Mouse (Mus musculus) erythroblast, adult 5-6 weeks (primary cell): ENCODE results near the gene Ttyh3. TPM values are rescaled to one million over a fixed set of nuclear protein-coding genes. Genes with fewer than 3 reads are reported as not detected.
"Not testable (repeated sequence)": the region's sequence is repeated elsewhere in the genome, so short reads cannot be mapped to it uniquely, and the experiment has no call there.

Source experiments
- ATAC-seq: replicated peaks from 2 replicates; pipeline ENCODE4 v1.8.0; 2016; ENCODE audit warnings: moderate number of reproducible peaks, mild to moderate bottlenecking, moderate TSS enrichment, inconsistent platforms; ENCODE audit not compliant: poor library complexity, low FRiP score, severe bottlenecking
- total RNA-seq, 2 experiments: library from RNA; stranded (forward) in 1 of 2; stranded (reverse) in 1 of 2; fragments of 150-400 nt in 1 of 2; fragments of 200-764, 138-1000 nt in 1 of 2; gene quantifications; 2 replicates each; pipeline versions ENCODE4 v1.2.3 to v1.2.4; 2015 to 2017; ENCODE audit warnings: low replicate concordance in 2 of 2

Gene Ttyh3
- 17.9 and 18.8 TPM in 2 replicates for total RNA-seq (2015; ENCODE audit: low replicate concordance)
- total RNA-seq (2017; ENCODE audit: low replicate concordance) = 3.7 and 7.0 TPM in 2 replicates

DNA sequence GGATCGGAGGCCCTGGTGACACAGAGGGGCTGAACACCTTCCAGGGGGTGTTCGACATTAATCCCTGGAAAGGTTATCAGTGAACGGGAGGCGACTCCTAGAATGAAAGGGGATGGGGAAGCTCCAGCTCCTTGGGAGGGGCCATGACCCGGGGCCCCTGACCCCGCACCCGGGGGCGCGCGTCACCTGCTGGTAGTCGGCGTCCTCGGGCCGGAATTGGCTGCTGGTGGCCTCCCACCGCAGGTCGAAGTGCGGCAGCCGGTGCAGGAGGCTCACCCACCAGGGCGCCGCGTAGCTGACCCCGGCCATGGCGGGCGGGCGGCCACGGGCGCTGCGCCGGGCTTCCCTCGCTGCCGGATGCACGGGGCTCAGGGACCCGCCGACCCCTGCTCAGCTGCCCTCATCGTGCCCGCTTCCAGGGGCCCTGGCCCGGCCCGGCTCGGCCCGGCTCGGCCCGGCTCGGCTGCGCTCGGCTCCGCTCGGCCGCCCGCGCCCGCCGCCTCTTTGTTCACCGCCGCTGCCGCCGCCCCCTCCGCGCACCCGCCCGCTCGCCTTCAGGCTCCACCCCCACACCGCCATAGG, at the start of gene Ttyh3:
Gene Ttyh3, minus strand, starts transcription at position 513 of the 582 bp plus-strand sequence.
- ATAC-seq = no peak

DNA sequence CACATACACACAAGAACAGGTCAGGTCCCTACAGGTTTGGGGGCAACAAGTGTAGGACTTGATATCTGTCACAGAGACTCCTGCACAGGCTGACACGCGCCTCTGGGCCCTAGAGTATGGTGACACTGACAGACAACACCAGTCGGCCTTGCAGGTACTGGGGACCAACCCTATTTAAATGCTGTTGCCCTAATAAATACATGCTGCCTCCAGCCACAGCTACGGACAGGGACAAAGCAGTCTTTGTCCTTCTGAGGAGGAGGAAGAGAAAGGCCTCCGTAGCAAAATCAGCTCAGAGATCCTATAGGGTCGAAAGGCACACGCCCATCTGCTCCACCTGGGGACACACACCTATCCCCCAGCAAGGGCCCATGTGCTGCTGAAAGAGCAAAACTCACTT, 47.2 kb upstream of the Ttyh3 start:
- no peak for ATAC-seq

DNA sequence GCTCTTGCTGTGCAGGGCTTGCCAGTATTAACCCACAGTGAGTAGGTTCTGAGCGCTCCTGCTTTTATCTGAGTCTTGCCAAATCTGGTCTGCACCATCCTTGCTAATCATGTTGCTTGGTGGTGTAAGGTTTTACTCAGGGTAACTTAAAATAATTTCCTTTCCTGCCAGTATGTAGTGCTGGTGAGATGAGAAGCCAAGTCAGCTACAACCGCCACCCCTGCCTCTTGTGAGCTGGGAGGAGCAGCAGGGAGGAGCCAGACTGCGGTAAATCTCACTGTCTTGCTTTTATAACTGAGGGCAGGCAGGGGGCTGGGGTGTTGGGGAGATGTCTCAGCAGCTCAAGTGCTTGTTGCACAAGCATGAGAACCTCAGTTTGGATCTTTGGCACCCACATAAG, 39.6 kb upstream of the Ttyh3 start:
- no peak for ATAC-seq

DNA sequence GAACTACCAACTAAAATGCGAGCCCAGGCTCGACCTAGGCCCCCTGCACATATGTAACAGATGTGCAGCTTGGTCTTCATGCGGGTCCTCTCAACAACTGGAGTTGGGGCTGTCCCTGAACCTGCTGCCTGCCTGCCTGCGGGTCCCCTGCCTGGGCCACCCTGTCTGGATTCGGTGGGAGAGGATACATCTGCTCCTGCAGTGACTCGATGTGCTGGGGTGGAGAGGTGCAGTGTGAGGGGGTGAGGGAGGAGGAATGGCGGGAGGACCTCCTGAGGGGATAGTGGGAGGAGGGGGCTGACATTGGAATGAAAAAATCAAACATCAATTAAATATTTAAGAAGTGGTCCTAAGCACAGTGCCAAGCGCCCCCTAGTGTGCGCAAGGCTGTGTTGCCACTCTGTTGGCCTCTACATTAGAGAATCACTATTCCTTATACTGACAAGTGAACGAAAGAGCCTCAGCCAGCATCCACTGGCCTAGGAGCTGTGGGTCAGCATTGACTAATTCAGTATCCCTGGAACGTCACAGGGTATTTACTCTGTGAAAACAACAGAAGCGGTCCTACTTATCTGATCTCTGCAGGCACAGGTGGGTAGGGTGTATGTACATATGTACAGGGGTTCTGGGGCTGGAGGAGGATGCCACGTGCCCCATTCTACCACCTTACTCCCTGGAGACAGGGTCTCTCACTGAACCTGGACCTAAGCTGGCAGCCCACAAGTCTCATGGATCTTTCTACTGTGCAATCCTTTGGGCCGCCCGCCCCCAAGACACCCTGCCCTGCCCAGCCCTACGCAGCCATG, 35.7 kb upstream of the Ttyh3 start:
- peak; percentile 62; the same call in 1 of the 2 replicates for ATAC-seq

DNA sequence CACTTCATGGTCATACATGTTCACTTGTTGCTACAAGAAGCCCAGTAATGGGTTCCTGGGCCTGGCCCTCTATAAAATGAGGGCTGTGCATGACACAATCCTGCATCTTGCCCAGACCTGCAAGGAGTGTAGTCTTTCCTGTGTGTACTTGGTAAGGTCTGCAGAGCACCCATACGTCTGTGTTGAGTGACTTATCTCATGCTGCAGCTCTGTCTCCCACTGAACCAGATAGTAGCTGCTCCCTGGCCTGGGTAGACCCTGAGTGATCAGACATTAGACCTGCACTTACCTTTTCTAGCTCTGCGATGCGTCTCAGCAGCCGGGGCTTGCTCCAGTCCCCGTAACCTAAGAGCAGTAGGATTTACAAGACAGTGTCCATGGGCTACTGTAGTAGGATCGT, 33.3 kb upstream of the Ttyh3 start:
- no peak for ATAC-seq

DNA sequence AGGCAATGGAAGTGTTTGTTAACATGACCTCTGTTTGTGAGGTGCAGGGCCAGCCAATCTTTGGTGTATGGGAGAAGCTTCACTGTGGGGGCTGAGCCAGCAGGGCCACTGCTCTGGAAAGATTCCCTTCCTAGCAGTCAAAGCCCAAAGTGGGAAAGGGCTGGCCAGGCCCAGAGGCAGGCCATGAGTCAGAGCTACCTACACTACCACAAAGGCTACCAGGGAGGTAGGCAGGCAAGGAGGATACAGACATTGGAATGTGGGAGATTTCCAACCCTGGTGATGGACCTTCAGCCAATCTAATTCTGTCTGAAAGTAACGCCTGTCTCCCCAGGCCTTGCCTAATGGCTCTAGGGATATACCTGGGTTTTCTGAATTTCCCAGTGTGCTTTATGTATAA, 32.1 kb upstream of the Ttyh3 start:
- ATAC-seq = no peak

DNA sequence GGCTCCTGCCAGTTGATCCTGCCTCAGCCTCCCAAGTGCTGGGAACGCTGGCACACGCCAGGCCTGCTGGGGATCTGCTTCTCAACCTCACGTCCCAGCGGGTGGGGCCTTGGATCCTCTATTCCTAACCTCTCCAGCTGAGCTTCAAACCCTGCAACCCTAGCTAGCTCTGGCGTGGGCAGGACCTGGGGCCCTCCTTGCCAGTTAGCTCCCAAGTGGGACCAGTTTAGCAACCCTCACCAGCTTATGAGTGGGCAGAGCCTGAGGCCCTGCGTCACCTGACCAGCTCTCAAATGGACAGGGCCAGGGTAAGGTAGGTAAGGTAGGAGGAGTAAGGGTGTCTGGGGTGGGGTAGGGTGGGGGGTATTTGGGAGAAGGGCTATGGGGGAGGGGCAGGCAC, 31.2 kb upstream of the Ttyh3 start:
- no peak for ATAC-seq

DNA sequence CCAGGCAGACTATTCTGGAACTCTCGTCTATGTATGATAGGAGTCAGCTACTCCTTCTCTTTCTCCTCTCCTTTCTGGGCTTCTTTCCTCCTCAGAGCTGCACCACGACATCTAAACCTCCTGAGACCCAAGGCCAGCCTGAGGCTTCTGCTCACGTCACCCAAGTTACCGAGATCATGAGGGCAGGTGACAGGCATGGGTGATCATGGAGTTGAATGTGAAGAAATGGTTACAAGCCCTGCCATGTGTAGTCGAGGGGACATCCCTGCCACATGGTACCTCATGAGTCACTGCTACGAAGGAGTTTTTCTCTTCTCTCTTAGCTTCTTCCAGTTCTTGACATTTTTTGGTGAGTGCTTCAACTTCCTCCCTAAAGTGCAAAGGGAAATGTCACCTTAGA, 28.3 kb upstream of the Ttyh3 start:
- no peak for ATAC-seq

DNA sequence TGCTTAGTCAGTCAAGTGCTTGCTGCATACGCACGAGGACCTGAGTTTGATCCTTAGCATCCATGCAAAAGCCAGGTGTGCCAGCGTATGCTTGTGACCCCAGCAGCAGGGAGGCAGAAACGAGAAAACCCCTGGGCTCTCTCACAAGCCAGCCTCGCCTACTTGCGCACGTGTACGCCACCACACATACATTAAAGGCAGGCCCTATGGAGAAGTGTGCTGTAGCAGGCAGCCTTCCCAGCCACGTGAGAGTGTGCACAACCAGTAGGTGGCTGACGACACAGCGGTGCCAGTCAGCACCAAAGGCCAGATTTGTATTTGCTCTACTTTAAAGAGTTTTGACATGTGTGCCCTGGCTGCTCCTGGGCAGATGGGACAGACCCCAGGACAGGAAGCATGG, 26.8 kb upstream of the Ttyh3 start:
- no peak for ATAC-seq

DNA sequence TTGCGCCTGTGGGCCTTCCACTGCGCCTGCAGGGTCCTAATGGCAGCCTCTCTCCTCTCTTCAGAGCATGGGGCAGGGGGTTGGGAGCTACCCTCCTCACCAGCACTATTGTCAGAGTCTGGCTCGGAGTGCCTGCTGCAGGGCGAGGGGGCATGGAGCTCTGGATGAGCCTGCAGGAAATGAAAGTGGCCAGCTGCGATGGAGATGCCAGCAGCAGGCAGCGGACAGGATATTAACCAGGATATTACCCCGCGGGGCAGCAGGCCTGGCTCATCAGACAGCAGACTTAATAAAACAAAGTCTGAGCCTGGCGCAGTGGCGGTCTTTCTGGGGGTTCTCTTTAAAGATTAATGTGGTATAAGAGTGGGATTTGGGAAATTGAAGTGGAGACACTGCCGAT, 26.2 kb upstream of the Ttyh3 start:
- ATAC-seq = no peak

DNA sequence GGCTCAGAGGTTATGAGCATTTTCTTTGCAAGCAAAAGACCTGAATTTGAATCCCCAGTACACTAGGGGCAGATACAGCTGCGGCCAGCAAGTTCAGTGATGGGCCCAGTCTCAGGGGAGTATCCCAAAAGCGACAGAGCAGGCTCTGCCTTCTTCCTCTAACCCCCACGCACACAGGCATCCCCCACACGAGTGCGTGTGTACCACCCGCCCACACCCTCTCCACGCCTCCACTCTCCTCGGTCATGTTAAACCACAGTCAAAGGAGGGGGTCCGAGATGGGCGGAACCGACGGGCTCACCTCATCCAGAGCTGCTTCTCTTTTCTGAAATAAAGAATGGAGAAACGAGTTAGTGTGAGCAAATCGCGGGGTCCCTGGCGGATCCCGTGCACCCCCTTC, 25.2 kb upstream of the Ttyh3 start:
- no peak for ATAC-seq

DNA sequence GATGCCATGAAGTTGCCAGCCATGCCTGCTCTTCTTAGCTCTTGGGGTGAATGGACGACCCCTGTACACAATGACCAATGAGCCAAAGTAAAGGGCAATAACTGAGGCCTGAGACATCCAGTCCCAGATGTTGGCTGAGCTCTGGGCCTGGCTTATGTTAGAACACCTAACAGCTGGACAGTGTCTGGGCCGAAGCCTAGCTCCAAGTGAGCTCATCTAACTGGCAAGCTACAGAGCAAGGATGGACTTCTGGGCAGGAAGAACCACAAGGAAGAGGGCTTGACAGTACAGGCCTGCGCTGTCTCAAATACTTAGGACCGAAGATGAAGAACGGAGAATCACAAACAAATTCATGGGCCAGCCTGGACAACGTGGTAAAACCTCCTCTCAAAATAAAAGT, 23.8 kb upstream of the Ttyh3 start:
- ATAC-seq = not testable (repeated sequence)

DNA sequence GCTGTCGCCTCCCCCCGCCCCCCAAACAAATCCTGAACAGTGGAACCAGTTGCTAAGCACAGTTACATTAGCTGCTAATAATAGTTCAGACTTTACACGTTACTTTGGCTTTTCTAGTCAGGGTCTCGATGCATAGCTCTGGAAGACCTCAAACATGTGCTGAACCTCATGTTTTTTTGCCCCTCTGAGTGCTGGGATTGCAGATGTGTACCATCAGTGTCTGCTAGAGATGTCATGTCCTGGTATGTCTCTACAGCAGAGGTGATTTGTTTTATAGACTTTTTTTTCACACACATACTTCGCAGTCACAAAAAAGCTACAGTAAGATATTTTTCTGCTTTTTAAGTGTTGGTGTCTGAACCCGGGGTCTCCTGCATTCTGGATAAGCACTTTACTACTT, 23.3 kb upstream of the Ttyh3 start:
- ATAC-seq = no peak

DNA sequence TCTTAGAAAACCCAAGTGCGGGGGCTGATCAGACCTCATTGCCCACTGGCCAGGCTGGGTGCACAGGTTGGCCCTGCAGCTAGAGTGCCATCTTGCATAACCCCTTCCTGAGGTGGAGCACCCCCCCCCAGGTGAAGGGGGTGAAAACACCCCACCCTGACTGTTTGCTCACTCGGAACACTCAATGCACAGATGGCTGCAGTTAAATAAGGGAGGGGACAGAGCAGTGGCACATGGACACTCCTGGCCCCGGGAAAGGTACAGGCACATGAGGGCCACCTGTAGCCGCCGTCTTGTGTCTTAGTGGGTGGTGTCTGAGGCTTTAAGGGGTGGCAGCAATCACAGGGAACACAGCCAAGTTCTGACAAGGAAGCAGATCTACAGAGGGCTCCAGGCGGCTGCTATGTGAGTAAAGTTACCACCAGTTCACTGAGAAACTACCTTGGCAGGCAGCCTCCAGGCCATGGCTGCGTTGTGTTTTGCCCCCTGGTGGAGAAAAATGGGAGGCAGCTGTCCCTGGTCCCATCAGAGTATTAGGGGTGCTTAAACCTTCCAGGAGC, 14.9 kb upstream of the Ttyh3 start:
- ATAC-seq = 0 out of 2 replicates have a peak, but pooled peaks have one; percentile 51

DNA sequence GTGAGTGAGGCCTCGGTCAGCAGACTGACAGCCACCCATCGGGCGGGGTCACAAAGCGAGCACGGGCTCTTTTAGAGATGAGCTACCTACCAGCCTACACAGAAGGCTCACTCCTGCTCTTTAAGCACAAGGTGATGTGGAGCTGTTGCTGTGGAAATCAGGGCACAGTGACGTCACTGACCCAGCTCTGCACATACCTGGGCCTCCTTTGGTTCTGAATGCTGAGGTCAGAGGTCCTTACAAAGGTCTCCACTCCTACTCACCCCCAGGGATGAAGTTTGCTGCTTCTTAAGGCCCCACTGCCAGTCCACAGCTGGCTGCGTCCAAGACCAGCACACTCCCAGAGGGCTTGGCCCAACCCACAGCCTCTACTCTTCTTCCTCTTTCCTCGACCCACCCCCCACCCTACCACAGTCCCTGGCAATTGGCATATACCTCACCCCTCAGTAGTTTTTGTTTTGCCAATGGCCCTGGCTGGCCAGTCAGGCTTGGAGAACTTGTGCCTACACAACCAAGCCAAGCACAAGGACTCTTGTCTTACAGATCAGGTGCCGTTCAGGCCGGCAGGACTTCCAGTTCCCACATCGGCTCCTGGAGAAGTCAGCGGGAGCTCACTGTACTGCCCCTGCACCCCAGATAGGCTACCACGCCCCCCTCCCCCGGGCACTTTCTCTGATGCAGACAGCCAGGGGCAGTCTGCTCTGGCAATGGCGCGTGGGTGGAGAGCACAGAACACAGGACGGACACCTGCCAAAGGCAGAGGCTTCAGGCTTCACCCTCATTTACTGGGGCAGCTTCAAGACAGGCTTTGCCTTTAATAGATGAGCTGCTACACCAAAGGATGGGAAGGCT, 14.1 kb upstream of the Ttyh3 start:
- ATAC-seq = no peak

DNA sequence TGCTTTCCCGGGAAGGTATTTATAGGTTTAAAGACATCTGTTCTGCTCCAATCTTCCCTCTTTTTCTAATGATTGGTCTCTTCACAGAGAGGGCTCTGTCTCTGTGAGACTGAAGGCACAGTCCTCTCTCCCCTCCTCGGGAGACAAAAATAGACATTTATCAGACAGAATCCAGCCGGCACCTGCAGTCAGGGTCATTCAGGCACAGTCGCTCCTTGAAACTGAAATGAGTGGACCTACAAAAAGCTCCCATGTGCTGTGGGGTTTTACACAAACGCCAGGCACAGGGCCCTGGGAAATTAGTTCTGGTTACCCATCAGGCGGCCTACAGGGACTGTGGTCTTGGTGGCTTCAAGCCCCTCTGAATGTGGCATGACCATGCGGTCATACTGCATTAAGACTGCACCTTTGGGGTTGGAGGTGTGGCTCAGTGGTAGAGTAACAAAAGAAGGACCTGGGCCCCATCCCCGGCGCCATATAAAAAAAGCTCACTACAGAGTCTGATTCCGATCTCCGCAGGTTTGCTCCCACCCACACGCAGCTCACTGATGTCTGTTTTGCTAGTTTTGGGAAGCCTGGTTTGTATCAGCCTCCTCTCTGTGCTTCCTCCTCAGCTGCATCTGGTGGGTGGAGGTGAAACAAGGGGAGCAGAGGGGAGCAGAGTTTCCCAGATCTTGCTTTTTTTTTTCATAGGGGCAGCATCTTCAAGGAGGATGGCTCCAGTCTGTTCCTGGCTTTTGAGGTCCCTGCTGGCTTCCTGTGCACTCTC, 13.2 kb upstream of the Ttyh3 start:
- ATAC-seq = no peak

DNA sequence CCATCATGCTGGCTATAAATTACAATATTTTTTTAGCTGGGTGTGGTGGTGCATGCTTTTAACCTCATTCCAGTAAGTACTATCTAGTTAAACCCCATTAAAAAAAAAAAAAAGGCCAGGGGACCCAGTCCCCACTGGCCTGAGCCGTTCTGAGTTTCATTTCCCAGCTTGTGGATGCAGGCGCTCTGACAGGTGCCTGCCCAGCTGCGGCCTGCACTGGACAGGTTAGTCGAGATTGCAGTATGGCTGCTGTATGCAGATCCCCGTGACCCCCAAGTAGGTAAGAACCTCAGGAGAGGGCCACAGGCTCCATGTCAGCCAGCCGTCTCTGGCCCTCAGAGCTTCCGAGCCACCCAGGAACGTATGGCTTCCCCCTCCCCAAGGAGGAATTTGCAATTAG, 12.6 kb upstream of the Ttyh3 start:
- ATAC-seq = no peak

DNA sequence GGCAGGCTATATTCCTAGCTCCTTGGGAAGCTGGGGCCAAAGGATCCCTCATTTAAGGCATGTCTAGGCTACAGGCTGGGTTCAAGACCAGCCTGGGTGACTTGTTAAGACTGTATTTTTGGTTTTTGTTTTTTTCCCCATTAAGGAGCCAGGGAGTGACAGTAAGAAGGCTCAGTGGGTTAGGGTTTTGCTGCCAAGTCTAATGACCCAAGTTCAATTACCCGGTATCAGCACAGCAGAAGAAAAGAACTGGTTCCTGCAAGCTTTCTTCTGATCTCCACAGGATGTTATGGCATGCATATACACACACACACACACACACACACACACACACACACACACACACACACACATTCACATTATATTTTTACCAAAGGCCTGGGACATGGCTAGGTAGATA, 11.6 kb upstream of the Ttyh3 start:
- ATAC-seq = no peak

DNA sequence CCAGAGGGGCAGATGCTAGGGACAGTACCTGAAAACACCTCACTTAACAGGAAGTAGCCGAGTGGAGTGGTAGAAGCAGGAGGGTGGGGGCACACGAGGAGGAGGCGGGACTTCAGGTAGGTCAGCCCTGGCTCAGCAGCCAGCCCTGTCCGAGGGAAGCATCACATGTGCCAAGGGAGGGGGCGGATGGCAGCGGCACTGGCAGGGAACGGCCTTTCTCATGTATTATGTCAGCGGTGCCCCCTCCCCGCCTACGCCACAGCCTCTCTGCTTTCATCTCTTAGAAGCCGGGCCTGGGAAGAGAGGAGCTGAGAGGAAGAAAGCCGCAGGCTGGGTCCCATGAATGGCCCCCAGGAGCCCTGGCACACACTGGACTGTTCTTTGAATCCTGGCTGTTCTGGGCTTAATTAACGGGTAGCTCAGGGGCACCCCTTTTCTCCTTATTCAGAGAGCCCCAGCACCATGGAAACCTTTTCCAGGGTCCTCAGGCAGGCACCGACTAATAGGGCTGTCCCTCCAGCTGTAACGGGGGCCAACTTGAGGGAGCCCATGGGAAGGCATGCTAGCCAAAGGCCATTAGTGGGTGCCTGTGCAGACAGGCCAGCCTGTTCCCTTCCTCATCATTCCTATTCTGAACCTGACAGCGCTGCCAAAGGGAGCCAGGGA, 10.9 kb upstream of the Ttyh3 start:
- no peak for ATAC-seq
